In genomic region chr2:143062432-143062811, GRCm38 (mm10) we compare ENCODE assay signal across 8 mouse cellular contexts. TPM values are rescaled to one million over a fixed set of nuclear protein-coding genes. Genes with fewer than 3 reads are reported as not detected.
A peak's percentile ranks its signal among the peaks of the same experiment; 100 is the strongest.
DNase-seq lines count a peak whose midpoint lies in the region; ATAC-seq and TF ChIP-seq lines count a peak whose summit lies in the region.

No protein-coding gene starts in this region.

- peak overlapping the region; percentile 56 for H3K4me2 ChIP-seq in forebrain, embryonic 14.5 days (ENCODE audit: low read length)
- H3K4me2 ChIP-seq in liver, embryonic 13.5 days: peak overlapping the region; percentile 74

- H3K9ac ChIP-seq in forebrain, embryonic 14.5 days (ENCODE audit: low read length): no peak overlapping the region; the same call in 1 of the 2 replicates
- H3K9ac ChIP-seq in liver, embryonic 13.5 days: peak overlapping the region; percentile 80; the same call in 1 of the 2 replicates

- H3K9me3 ChIP-seq in forebrain, embryonic 14.5 days (replicated peaks; ENCODE audit: control insufficient read depth, low read length): no peaks in the 10 kb centered on the region
- no peaks in the 10 kb centered on the region for H3K9me3 ChIP-seq in liver, embryonic 13.5 days (replicated peaks)

- no peaks in the 10 kb centered on the region for H3K27me3 ChIP-seq in forebrain, embryonic 14.5 days (replicated peaks; ENCODE audit: control insufficient read depth, insufficient read depth, low read length)
- H3K27me3 ChIP-seq in liver, embryonic 13.5 days: no peaks in the 10 kb centered on the region

- WGBS in forebrain, embryonic 14.5 days: 41% methylated on average over 6 of the region's 6 CpGs
- 53% methylated on average over 6 of the region's 6 CpGs for WGBS in liver, embryonic 13.5 days (ENCODE audit: insufficient replicate concordance)

- intact Hi-C loops in gastrocnemius, adult 2 months (cut with DNase I): loop anchor here (5.0 kb wide), 1 partner anchor 155 kb away; no protein-coding TSS in a partner anchor
- intact Hi-C loops in gastrocnemius, postnatal 36 days (cut with DNase I): loop anchor here (10.0 kb wide), 1 partner anchor 158 kb away; the partner anchor contains the start of gene Kif16b

- peak overlapping the region; percentile 80 for H3K4me3 ChIP-seq in gastrocnemius, adult 2 months
- peak overlapping the region; percentile 87 for H3K4me3 ChIP-seq in forebrain, embryonic 14.5 days (ENCODE audit: low read depth, low read length)
- peak overlapping the region; percentile 74 for H3K4me3 ChIP-seq in liver, embryonic 13.5 days (replicated peaks)

- peaks cover 23% of the 10 kb centered on the region for H3K36me3 ChIP-seq in forebrain, embryonic 14.5 days (ENCODE audit: control insufficient read depth, insufficient read depth, low read length)
- H3K36me3 ChIP-seq in liver, embryonic 13.5 days: peaks cover 23% of the 10 kb centered on the region

- peak; percentile 3 for ATAC-seq in CD4-positive, CD25-positive, alpha-beta regulatory T cell, adult 4 months
- ATAC-seq in forebrain, embryonic 14.5 days: peak; percentile 70
- ATAC-seq in liver, embryonic 13.5 days (ENCODE audit: low read depth): peak; percentile 25; the same call in 1 of the 2 replicates

- peak overlapping the region; percentile 93 for H3K27ac ChIP-seq in gastrocnemius, adult 2 months
- no peak overlapping the region for H3K27ac ChIP-seq in forebrain, embryonic 14.5 days (ENCODE audit: low read depth, low read length)
- H3K27ac ChIP-seq in liver, embryonic 13.5 days: no peak overlapping the region

- DNase-seq in gastrocnemius, adult 2 months: no peak
- DNase-seq in gastrocnemius, postnatal 36 days: no peak
- DNase-seq in forebrain, embryonic 14.5 days (ENCODE audit: low spot score): no peak
- no peak for DNase-seq in liver, embryonic 13.5 days
- DNase-seq in adrenal gland, adult 8-10 months: no peak
- DNase-seq in thymus, postnatal 14 days: no peak
- no peak for DNase-seq in layer of hippocampus, postnatal 25 days (ENCODE audit: extremely low spot score in 1 of 2, low spot score in 1 of 2)

- no peak for TF ChIP-seq CTCF in gastrocnemius, adult 2 months (IDR thresholded peaks at IDR 0.05)

- H3K4me1 ChIP-seq in forebrain, embryonic 14.5 days (ENCODE audit: control insufficient read depth, insufficient read depth, low read length): peaks cover 7% of the 10 kb centered on the region
- H3K4me1 ChIP-seq in liver, embryonic 13.5 days (replicated peaks): peaks cover 8% of the 10 kb centered on the region

RNA-seq across cellular contexts. Expression of gene Snrpb2, which starts 0.4 kb away (rescaled TPM):
- 10 to 100 TPM; 16.0 to 20.4 TPM for total RNA-seq in gastrocnemius, adult 2 months (2021)
- 10 to 100 TPM; 13.2 to 18.0 TPM for total RNA-seq in gastrocnemius, postnatal 36 days (2021)
- polyA plus RNA-seq in CD4-positive, CD25-positive, alpha-beta regulatory T cell, adult 4 months (2017; shearing (Covaris generic)): 10 to 100 TPM; 61.5 to 95.5 TPM
- polyA plus RNA-seq in forebrain, embryonic 14.5 days (2014; fragmentation: Nextera tagmentation; extraction: Ambion mirVana): 84.3 and 89.3 TPM in 2 replicates
- 43.9 and 60.1 TPM in 2 replicates for polyA plus RNA-seq in liver, embryonic 13.5 days (2015; fragmentation: Nextera tagmentation; extraction: Ambion mirVana)
- total RNA-seq in adrenal gland, adult 8-10 months (2022): 10 to 100 TPM; 38.5 to 46.3 (median 40.4) TPM
- 10 to 100 TPM; 35.6 to 41.2 TPM for total RNA-seq in layer of hippocampus, postnatal 25 days (2021)

RNA-seq across cellular contexts. Expression of gene Otor, which starts 15.9 kb away (rescaled TPM):
- total RNA-seq in gastrocnemius, adult 2 months (2021): not detected
- total RNA-seq in gastrocnemius, postnatal 36 days (2021): not detected
- polyA plus RNA-seq in CD4-positive, CD25-positive, alpha-beta regulatory T cell, adult 4 months (2017; shearing (Covaris generic)): not detected
- polyA plus RNA-seq in forebrain, embryonic 14.5 days (2014; fragmentation: Nextera tagmentation; extraction: Ambion mirVana): 1.0 and 1.1 TPM in 2 replicates
- polyA plus RNA-seq in liver, embryonic 13.5 days (2015; fragmentation: Nextera tagmentation; extraction: Ambion mirVana): 0.10 TPM in 1 of 2 replicates, not detected in the other
- total RNA-seq in adrenal gland, adult 8-10 months (2022): not detected
- not detected for total RNA-seq in layer of hippocampus, postnatal 25 days (2021)

Comparison
In these comparisons a context has a peak if more than half of its experiments do, and no peak if none do; other contexts are left out.
1. ATAC-seq: peak in every context shown above with its lines; median percentile 70 in forebrain, embryonic 14.5 days; 25 in liver, embryonic 13.5 days; 3 in CD4-positive, CD25-positive, alpha-beta regulatory T cell, adult 4 months.